Mouse (Mus musculus) c-Kit-negative CD71-positive TER-119-positive erythroid progenitor cells, embryonic 14.5 days (primary cell): ENCODE results near the gene Sufu.
A peak's percentile ranks its signal among the peaks of the same experiment; 100 is the strongest.

Source experiments
- DNase-seq: peaks from one replicate; pipeline ENCODE4 v3.0.0-alpha.2; 2013; ENCODE audit warnings: low read depth, low spot score

Gene Sufu

GRCm38 (mm10) chr19:46429250-46429649 lies 32.6 kb downstream of the Sufu start:
- no peak for DNase-seq

DNA sequence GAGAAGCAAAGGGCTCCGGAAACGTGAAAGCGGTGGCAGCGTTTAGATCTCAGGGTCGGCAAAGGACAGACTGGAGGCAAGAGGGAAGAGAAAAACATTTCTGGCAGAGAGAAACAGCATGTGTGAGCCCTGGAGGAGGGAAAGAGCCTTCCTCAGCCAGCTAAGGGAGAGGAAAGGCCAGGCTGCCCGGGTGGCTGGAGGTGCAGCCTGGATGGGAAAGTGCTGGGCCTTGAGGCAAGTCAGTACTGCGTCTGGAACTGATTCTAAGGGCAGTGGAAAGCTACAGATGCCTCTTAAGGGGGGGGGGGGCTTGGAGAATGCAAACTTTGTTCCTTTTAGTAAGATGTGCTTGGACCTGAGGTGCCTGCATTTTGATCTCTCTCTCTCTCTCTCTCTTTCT lies 37.0 kb downstream of the Sufu start:
- no peak for DNase-seq

- DNase-seq = no peak
Measured at GRCm38 (mm10) chr19:46434148-46434547, 37.5 kb downstream of the Sufu start.

DNA sequence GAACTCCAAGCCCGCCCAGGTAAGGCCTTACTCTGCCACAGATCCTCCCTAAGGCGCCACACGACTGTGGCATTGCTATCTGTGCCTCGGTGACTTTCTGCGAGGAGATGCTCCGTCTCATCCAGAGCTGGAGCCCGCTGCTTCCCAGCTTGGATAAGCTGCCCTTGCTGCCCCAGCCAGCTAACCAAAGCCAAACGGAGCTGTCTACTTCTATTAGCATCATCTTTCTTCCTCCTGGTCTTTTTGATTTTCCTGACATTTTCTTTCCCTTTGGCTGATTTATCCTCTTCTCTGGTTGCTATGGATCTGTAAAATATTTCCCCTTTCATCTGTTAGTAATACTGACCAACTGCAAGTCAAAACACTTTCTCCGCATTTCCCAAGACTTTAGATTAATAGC lies 37.9 kb downstream of the Sufu start:
- DNase-seq = no peak

DNA sequence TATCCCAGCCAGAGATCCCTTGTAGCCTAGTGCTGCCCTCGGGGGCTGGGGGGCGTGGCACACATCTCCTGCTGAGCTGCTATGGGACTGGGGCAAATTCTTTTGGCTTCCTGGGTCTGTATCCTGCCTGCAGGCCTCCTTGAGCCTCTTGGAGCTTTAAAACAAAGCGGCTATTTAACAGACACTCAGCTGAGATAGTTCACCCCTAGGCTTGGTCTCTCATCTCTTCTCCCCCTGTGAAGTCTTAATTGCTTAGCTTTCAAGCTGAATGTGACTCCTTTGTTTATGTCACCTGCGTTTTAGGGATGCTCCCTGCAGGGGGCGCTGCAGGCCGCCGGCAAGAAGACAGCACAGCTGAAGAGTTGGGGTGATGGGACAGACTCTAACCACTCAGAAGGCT lies 38.8 kb downstream of the Sufu start:
- DNase-seq = no peak

- DNase-seq = no peak
Measured at GRCm38 (mm10) chr19:46443509-46443908, 46.8 kb downstream of the Sufu start.

- DNase-seq = peak; percentile 65
Measured at GRCm38 (mm10) chr19:46444209-46444608, 47.5 kb downstream of the Sufu start.

DNA sequence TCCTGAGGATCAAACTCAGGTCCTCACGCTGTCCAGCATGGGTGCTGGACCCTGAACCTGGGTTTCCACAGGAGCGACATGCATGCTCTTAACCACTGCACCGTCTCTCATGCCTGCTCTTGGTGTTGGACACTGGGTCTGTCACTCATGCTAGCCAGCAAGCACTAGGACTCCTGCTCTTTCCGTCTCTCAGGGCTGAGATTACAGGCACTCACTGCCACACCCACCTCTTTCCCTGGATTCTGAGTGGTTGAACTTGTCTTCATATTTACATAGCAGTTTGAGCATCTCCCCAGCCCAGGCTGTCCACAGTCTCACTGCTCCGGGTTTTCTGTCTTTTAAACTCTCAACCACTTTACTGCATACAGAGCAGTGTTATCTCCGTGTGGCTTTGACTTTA lies 48.9 kb downstream of the Sufu start:
- DNase-seq = no peak

DNA sequence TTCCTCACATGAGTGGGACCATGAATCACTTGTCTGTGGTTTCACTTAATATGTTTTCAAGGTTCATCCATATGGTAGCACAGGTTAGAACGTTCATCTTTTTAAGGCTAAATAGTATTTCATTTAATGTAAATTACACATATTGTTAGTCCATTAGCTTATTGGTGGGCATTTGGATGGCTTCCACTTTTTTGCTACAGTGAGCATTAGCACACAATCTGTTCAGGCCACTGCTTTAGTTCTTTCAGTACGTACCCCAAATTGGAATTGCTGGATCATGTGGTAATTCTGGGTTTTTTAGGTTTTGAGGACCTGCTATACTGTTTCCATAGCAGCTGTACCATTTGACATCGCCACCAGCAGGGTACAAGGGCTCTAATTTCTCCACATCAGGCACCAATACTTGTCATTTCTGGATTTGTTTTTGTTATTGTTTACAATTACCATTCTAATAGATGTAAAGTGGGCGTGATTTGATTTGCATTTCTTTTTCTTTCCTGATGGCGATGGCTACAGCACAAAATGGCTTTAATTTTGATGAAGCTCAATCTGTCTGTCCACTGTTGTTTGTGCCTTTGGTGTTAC lies 49.8 kb downstream of the Sufu start:
- no peak for DNase-seq

DNA sequence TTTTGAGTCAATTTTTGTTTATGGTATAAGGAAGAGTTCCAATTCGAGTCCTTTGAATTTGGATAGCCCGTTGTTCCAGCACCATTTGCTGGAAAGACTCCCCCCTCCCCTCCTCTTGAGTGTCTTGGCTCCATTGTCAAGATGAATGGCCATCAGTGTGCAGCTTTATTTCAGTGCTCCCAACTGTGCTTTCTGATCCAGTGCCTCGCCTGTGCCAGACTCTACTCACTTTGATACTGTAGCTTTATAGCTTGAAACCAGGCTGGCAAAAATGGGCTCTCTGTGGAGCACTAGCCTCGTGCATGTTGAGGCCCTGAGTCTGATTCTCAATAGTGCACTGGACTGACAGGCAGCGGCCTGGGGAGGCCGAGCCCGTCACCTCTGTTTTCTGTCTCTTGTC lies 50.4 kb downstream of the Sufu start:
- no peak for DNase-seq

DNA sequence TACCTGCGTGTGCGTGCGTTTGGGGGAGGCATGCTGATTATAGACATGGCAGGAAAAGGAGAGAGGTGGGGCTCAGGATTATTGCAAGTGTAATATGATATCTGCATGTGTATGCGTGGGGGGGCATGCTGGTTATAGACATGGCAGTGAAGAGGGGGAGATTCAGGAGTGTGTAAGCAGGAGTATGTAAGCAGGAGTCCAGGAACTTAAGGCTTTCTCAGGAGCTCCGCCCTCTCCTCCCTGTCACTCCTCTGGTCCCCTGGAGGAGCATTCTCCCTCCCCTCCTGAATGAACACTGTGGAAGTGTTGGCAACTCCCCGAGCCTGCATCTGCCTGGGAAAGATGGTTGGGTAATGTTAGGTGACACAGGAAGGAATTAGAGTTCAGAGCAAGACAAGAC lies 51.2 kb downstream of the Sufu start:
- no peak for DNase-seq

GRCm38 (mm10) chr19:46449261-46450005 lies 52.7 kb downstream of the Sufu start:
- DNase-seq = no peak

- DNase-seq = peak; percentile 22
Measured at GRCm38 (mm10) chr19:46452052-46452827, 55.5 kb downstream of the Sufu start.

DNA sequence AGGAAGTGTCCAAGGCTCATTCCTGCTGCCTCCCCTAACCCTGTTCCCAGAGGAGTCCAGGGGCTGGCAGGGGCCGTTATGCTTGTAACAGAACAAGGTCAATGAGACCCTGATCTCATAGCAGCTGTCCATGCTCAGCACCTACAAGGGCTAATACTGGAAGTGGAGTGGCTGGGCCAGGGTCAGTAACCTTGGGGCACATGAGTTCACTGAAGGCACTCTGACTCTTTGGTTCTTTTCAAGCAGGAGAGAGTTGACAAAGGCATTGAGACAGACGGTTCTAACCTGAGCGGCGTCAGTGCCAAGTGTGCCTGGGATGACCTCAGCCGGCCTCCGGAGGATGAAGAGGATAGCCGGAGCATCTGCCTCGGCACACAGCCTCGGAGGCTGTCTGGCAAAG lies 56.2 kb downstream of the Sufu start:
- DNase-seq = no peak

- no peak for DNase-seq
Measured at GRCm38 (mm10) chr19:46454126-46454880, 57.6 kb downstream of the Sufu start.

DNA sequence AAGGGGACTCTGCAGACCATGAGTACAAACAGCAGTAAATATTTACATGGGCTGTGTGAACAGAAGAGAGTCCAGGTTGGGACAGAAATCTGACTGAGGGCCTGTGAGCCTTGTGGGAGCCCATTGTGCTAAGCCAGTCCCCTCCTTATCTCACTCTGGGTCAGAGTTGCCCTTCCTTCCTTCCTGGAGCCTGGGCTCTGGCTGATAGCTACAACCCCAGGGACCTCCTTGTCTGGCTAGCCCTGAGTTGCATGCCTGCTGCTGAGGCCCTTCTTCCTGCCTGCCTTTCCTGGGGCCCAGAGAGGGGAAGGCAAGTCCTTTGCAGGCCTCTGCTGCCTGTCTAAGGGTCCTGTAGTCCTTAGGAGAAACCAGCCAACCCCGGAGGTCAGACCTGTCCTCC lies 58.3 kb downstream of the Sufu start:
- no peak for DNase-seq

DNA sequence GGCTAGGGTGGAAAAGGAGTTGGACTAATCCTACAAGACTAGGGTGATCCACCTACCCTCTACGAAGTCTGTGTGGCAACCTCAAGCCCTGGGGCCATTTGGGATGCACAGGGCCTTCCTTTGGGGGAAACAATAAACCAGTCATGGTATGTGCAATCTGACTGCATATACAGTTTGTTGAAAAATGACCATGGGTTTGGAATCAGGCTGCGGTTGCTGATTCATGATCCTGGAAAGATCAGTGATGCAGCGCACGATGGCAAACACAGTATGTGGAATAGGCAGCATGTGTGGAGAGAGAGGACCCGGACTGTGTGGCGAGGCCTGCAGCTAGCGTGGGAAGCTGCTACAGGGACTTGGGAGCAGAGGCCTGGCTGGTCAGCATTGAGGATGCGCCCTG lies 58.9 kb downstream of the Sufu start:
- no peak for DNase-seq

DNA sequence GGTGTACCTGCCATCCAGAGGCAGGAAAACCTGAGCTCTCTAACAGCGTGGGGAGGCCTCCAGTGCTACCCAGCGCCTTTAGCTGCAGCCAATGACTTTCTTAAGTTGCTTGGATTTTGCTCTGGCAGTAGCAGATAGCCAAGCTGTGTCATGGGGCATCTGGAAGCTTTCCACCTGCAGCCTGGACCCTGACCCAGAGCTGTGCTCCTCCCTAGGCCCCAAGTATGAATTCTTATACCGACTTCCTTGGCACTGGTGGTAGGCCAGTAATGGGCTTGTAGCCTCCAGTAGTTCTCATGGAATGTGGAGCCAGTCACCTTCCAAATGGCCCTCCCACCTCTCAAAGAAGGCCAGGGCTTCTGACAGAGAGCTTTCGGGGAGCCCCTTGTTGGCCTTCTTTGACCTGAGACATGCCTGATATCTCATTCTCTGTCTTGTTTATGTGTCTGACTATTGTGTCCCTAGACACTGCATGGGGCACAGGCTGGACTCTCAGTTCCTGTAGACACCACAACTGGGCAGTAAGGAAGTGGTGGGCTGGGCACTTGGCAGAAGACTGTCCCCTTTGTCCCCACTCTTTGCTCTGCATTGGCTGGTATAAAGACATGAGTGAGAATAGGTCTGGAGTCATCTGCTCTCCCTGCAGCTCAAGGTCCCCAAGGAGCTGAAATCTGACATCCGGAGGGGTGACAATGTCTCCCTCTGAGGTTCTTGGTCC lies 59.5 kb downstream of the Sufu start:
- no peak for DNase-seq

GRCm38 (mm10) chr19:46457798-46458197 lies 61.1 kb downstream of the Sufu start:
- no peak for DNase-seq

GRCm38 (mm10) chr19:46459256-46459655 lies 62.6 kb downstream of the Sufu start:
- DNase-seq = no peak

- DNase-seq = no peak
Measured at GRCm38 (mm10) chr19:46459889-46460288, 63.2 kb downstream of the Sufu start.
